Mouse (Mus musculus) myocyte (in vitro differentiated cells): ENCODE results near the gene Col1a2. TPM values are rescaled to one million over a fixed set of nuclear protein-coding genes. Genes with fewer than 3 reads are reported as not detected.
A peak's percentile ranks its signal among the peaks of the same experiment; 100 is the strongest.

ENCODE experiments used
- H3K27me3 ChIP-seq: one replicate; pipeline ENCODE4 v1.6.1; 2011; ENCODE audit not compliant: control insufficient read depth, insufficient read depth, insufficient read length
- H3K36me3 ChIP-seq: one replicate; pipeline ENCODE4 v1.6.1; 2011; ENCODE audit not compliant: control insufficient read depth, insufficient read depth
- H3K4me2 ChIP-seq: one replicate; pipeline ENCODE4 v1.6.1; 2011; ENCODE audit warnings: low read depth, control low read depth
- H3K4me3 ChIP-seq: one replicate; pipeline ENCODE4 v1.5.1; 2011; ENCODE audit warnings: mild to moderate bottlenecking, control low read depth, moderate library complexity
- H3K79me2 ChIP-seq: one replicate; pipeline ENCODE4 v1.6.1; 2011; ENCODE audit not compliant: control insufficient read depth, insufficient read depth
- H3ac ChIP-seq: one replicate; pipeline ENCODE4 v1.6.1; 2011; ENCODE audit not compliant: control insufficient read depth, insufficient read length
- CEBPB ChIP-seq: IDR thresholded peaks from 2 replicates; pipeline ENCODE4 v1.6.1; 2011; ENCODE audit warnings: mild to moderate bottlenecking, moderate library complexity; ENCODE audit not compliant: poor library complexity, insufficient read depth, severe bottlenecking
- E2F4 ChIP-seq: IDR thresholded peaks from one replicate; pipeline ENCODE4 v1.6.1; 2011; ENCODE audit warnings: mild to moderate bottlenecking, control low read depth, moderate library complexity; ENCODE audit not compliant: insufficient read depth
- MAX ChIP-seq: IDR thresholded peaks from one replicate; pipeline ENCODE4 v1.6.1; 2011; ENCODE audit warnings: low read depth, mild to moderate bottlenecking, control low read depth
- MYOD1 ChIP-seq, 3 experiments: IDR thresholded peaks; one replicate each; pipeline ENCODE4 v1.6.1; 2011; ENCODE audit warnings: control low read depth in 2 of 3, low read depth in 2 of 3, mild to moderate bottlenecking in 2 of 3, moderate library complexity in 1 of 3; ENCODE audit not compliant: insufficient read length in 2 of 3, control insufficient read depth in 1 of 3
- MYOG ChIP-seq, 3 experiments: IDR thresholded peaks; one replicate each; pipeline ENCODE4 v1.6.1; 2011; ENCODE audit warnings: control low read depth in 2 of 3, low read depth in 2 of 3, mild to moderate bottlenecking in 2 of 3; ENCODE audit not compliant: insufficient read length in 2 of 3, control insufficient read depth in 1 of 3, insufficient read depth in 1 of 3
- POLR2A ChIP-seq: IDR thresholded peaks from one replicate; pipeline ENCODE4 v1.6.1; 2011; ENCODE audit warnings: low read depth, mild to moderate bottlenecking, control low read depth, moderate library complexity; ENCODE audit not compliant: insufficient read length
- POLR2AphosphoS2 ChIP-seq: IDR thresholded peaks from one replicate; pipeline ENCODE4 v1.6.1; 2011; ENCODE audit warnings: low read depth, control low read depth; ENCODE audit not compliant: insufficient read length
- REST ChIP-seq: IDR thresholded peaks from one replicate; pipeline ENCODE4 v1.6.1; 2011; ENCODE audit warnings: mild to moderate bottlenecking, control low read depth, moderate library complexity; ENCODE audit not compliant: insufficient read depth, insufficient read length
- SRF ChIP-seq: IDR thresholded peaks from one replicate; pipeline ENCODE4 v1.6.1; 2011; ENCODE audit warnings: low read depth; ENCODE audit not compliant: control insufficient read depth, insufficient read length
- TCF12 ChIP-seq: IDR thresholded peaks from one replicate; pipeline ENCODE4 v1.6.1; 2011; ENCODE audit warnings: mild to moderate bottlenecking, control low read depth; ENCODE audit not compliant: poor library complexity, insufficient read depth, severe bottlenecking
- TCF3 ChIP-seq: IDR thresholded peaks from one replicate; pipeline ENCODE4 v1.6.1; 2011; ENCODE audit warnings: low read depth, control low read depth; ENCODE audit not compliant: insufficient read length
- USF1 ChIP-seq: IDR thresholded peaks from one replicate; pipeline ENCODE4 v1.6.1; 2011; ENCODE audit warnings: low read depth, mild to moderate bottlenecking, control low read depth, moderate library complexity
- polyA plus RNA-seq: library from polyadenylated mRNA; unstranded; fragments of >200 nt; fragmentation: generic; extraction: Trizol; gene quantifications from one replicate; pipeline ENCODE4 v1.2.1, GENCODE M21; 2012; ENCODE audit warnings: missing spikeins

The Col1a2 gene
- polyA plus RNA-seq, 1 experiment, result 627 TPM

DNA sequence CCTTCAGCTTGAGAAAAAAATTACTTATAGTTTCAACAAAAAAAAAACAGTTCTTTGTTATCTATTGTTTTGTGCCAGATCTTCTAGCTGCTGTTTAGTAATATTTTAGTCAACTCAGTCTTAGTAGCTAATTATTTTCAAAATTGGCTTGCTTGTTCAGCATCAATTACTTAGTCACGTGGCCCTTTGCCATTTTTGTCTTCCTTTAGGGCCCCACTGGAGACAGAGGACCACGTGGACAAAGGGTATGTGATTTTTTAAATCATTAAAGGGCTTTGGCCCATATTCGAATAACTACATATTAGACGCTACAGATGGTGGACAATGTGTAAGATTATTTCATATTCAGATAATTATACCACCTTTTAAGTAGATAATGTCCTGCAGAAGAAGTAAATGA, 4.8 kb downstream of the Col1a2 start:
- Histone ChIP-seq H3K27me3 (no peaks in the 10 kb centered on the region), H3ac (no peak overlapping the region), H3K79me2 (peaks cover 30% of the 10 kb centered on the region), H3K4me3 (peak overlapping the region; percentile 55), H3K36me3 (peaks cover 44% of the 10 kb centered on the region), H3K4me2 (peak overlapping the region; percentile 66)
- TF ChIP-seq POLR2A, result no peak
- peak; percentile 61 for TF ChIP-seq USF1

DNA sequence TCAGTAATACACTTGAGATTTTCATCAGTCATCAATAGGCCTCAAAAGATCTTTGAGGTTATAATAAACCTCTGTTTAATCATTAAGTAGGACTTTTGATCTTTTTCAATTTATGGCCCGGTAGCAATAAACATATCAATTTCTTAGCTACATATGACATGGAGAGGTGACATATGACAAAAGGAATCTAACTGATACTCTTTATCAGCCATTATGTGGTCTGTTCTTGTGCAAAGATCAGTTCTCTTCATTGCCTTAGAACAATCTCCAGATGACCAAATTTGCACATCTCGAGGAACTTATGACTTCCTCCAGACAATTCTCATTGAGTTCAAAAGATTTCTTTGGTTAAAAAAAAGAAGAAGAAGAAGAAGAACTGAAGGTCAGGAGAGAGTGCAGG, 10.1 kb downstream of the Col1a2 start:
- Histone ChIP-seq H3K27me3 (no peaks in the 10 kb centered on the region), H3K4me2 (no peak overlapping the region), H3K79me2 (peaks cover 17% of the 10 kb centered on the region), H3ac (no peak overlapping the region), H3K4me3 (no peak overlapping the region), H3K36me3 (peaks cover 71% of the 10 kb centered on the region)
- TF ChIP-seq MYOD1 (IDR thresholded peaks at IDR 0.05; ENCODE audit: control insufficient read depth in 1 of 3, insufficient read length in 2 of 3, low read depth in 2 of 3) (no peak), TCF12 (no peak), POLR2A (no peak), TCF3 (no peak), E2F4 (no peak), MYOG (IDR thresholded peaks at IDR 0.05; ENCODE audit: control insufficient read depth in 1 of 3, insufficient read depth in 1 of 3, insufficient read length in 2 of 3, low read depth in 2 of 3) (no peak), SRF (no peak), POLR2AphosphoS2 (no peak), CEBPB (no peak), MAX (no peak), REST (no peak), USF1 (no peak)

DNA sequence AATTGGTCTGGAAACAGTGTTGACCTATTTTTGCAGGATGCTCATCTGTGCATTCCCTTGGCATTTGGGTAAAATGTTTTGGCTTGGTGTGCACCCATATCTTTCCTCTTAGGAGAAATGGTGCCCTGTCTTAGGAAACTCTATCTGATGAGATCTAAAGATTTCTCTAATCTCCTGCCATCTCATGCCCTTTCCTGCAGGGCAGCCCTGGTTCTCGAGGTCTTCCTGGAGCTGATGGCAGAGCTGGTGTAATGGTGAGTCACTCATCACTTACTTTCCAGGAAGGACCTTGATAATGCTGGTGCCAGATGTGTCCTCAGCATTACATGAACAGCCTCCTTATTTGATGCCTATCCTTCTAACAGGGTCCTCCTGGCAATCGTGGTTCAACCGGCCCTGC, 16.4 kb downstream of the Col1a2 start:
- peaks cover 68% of the 10 kb centered on the region for H3K36me3 ChIP-seq
- H3K4me2 ChIP-seq, result no peak overlapping the region
- peaks cover under 1% of the 10 kb centered on the region for H3K79me2 ChIP-seq
- no peak overlapping the region for H3ac ChIP-seq
- H3K27me3 ChIP-seq, result no peaks in the 10 kb centered on the region
- TF ChIP-seq POLR2AphosphoS2, result peak; percentile 27
- no peak for TF ChIP-seq USF1
- H3K4me3 ChIP-seq, result no peak overlapping the region

DNA sequence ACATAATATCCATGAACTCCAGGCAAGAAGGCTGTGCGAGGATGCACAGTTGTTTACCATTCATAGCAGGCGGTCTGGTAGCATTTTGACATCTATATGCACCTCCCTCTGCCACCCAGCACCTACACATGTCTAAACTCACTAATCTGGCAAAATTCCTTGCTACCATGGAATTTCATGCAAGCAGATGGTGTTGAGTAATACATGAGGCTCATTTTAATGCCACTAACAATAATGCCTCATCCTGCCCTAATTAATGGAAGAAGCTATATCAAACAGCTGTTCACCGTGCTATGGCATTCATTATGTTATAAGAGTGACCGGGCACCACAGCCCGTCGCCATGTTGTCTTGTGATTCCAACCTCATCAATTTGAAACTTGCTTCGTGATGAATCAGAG, 23.8 kb downstream of the Col1a2 start:
- peaks cover 5% of the 10 kb centered on the region for H3K79me2 ChIP-seq
- no peaks in the 10 kb centered on the region for H3K27me3 ChIP-seq
- H3K36me3 ChIP-seq, result peaks cover 91% of the 10 kb centered on the region
- TF ChIP-seq CEBPB (no peak), USF1 (no peak), MYOG (IDR thresholded peaks at IDR 0.05; ENCODE audit: control insufficient read depth in 1 of 3, insufficient read depth in 1 of 3, insufficient read length in 2 of 3, low read depth in 2 of 3) (no peak), TCF3 (no peak)
- H3ac ChIP-seq, result no peak overlapping the region
- H3K4me3 ChIP-seq, result no peak overlapping the region
- H3K4me2 ChIP-seq, result no peak overlapping the region

DNA sequence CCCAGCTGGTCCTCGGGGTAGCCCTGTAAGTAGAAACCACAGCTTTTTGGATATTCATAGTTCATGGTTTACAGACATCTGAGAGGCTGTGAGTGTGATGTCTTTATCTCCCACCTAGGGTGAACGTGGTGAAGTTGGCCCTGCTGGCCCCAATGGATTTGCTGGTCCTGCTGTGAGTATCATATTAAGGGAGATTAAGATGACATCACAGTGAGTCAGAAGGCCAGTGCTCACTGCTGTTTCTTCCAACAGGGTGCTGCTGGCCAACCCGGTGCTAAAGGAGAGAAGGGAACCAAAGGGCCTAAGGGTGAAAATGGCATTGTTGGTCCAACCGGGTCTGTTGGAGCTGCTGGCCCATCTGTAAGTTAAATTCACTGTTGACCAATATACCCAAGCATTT, 26.4 kb downstream of the Col1a2 start:
- Histone ChIP-seq H3ac (no peak overlapping the region), H3K79me2 (peaks cover 5% of the 10 kb centered on the region), H3K4me3 (no peak overlapping the region), H3K4me2 (peak overlapping the region; percentile 45), H3K27me3 (no peaks in the 10 kb centered on the region), H3K36me3 (peaks cover 86% of the 10 kb centered on the region)
- TF ChIP-seq REST (no peak), MYOG (IDR thresholded peaks at IDR 0.05; ENCODE audit: control insufficient read depth in 1 of 3, insufficient read depth in 1 of 3, insufficient read length in 2 of 3, low read depth in 2 of 3) (no peak)

DNA sequence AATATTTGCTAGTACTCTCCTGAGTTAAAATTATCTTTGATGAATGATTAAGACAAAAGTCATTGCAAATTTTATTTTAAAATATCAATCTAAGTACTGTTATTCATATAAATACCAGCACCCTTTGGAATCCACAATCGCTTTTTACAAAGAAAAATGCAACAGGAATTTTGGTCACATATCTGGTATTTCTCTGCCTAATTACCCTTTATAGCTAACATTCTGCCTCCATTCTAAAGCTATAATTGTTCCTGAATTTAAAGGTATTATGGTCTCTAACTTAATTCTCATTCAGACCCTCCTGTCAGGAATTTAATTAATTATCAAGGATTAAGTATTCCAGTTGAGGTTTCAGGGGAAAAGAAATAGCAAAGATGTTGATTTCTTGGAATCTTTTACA, 28.3 kb downstream of the Col1a2 start:
- H3K4me2 ChIP-seq, result no peak overlapping the region
- peaks cover 84% of the 10 kb centered on the region for H3K36me3 ChIP-seq
- no peak overlapping the region for H3ac ChIP-seq
- peaks cover 5% of the 10 kb centered on the region for H3K79me2 ChIP-seq
- H3K27me3 ChIP-seq, result no peaks in the 10 kb centered on the region
- no peak for TF ChIP-seq SRF
- no peak for TF ChIP-seq REST
- TF ChIP-seq USF1, result no peak
- no peak for TF ChIP-seq MYOG (IDR thresholded peaks at IDR 0.05; ENCODE audit: control insufficient read depth in 1 of 3, insufficient read depth in 1 of 3, insufficient read length in 2 of 3, low read depth in 2 of 3)
- no peak for TF ChIP-seq POLR2AphosphoS2
- TF ChIP-seq CEBPB, result no peak
- H3K4me3 ChIP-seq, result no peak overlapping the region
